Mouse (Mus musculus) layer of hippocampus, postnatal 14 days (tissue): ENCODE data around the gene Atf6b. TPM values are rescaled to one million over a fixed set of nuclear protein-coding genes. Genes with fewer than 3 reads are reported as not detected.

Source experiments
- DNase-seq, 2 experiments: peaks; one replicate each; pipeline ENCODE4 v3.0.0; 2021 to 2022; ENCODE audit warnings: low spot score in 2 of 2, mixed read lengths in 1 of 2
- total RNA-seq, 2 experiments: library from RNA; stranded (reverse); gene quantifications; 2 replicates each; pipeline ENCODE4 v1.2.3; 2021

The Atf6b gene
- total RNA-seq, 2 experiments from 2014 or later: 80.0 to 81.9 TPM

DNA sequence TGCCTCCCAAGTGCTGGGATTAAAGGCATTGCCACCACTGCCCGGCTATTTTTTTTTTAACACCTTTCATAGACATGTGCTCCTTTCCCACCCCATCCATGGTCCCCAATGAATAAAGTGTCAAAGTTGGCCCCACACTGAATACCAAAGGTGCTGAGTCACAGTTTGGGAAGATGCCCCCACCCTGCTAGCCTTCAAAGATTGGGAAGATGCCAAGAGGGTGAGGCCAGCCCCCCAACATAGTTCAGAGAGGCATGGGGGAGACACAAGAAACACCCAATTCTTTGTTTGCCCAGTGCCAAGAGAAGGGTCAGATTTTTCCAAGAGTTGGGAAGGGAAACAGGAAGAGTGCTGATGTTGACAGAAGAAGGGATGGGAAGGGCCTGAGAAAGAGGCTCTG lies 15.5 kb downstream of the Atf6b start:
- no peak for DNase-seq

GRCm38 (mm10) chr17:34662978-34663377 lies 16.0 kb downstream of the Atf6b start:
- no peak for DNase-seq

DNA sequence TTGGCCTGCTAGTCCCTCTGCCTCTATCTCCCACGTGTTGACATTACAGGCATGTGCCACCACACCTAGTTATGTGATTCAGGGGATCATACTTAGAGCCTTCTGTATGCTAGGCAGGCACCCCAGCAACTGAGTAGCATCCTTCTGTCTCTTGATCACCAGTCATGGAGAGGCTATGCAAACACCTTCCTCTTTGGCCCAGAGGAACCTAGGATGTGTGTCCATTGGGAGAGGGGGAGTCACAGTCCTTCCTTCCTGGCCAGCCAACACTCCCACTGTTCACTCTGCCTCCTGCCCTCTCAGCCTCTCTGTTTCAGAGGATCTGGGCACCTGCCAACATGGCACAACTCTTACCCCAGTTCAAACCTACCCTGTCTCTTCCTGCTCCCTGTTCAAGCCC lies 16.6 kb downstream of the Atf6b start:
- DNase-seq: no peak

- DNase-seq: no peak
Observed at GRCm38 (mm10) chr17:34664472-34664871, 17.5 kb downstream of the Atf6b start.

DNA sequence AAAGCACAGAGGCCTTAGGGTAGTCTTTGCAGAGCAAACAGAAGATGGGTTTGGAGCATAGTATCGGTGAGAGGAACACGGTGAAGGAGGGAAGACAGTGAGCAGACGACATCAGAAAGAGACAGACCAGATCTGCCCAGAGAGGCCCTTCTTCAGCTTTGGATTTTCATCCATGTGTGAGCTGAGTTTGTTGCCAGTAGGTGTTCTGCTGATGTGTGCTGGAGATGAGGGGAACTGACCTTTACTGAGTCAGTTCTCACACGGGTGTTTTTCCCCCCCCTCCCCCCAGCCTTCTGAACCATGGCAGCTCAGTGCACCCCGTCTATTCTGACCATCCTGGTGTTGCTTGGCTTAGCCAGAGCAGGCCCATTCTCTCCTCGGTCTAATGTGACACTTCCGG lies 23.3 kb downstream of the Atf6b start, which contains the start of gene Tnxb:
Gene Tnxb (plus strand): TSS at position 301 of the 400 bp plus-strand sequence.
- DNase-seq: no peak

GRCm38 (mm10) chr17:34671151-34672066 lies 24.5 kb downstream of the Atf6b start:
- no peak for DNase-seq

- DNase-seq: no peak
Observed at GRCm38 (mm10) chr17:34672246-34672792, 25.4 kb downstream of the Atf6b start.

DNA sequence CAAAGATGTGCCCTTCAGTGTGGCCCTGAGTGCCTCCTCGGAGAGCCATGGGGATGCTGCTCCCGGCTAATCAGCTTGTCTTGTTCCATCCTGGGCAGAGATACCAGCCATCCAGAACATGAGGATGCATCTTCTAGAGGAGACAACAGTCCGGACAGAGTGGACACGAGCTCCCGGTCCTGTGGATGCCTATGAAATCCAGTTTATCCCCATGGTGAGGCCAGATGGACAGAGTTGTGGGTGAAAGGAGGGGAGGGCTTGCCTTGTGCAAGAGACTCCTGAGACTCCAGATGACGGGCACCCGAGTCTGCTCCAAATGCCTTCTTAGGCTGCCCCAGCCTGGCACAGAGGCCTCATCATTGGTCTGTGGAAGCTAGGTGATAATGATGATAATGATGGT lies 26.2 kb downstream of the Atf6b start:
- DNase-seq: no peak

DNA sequence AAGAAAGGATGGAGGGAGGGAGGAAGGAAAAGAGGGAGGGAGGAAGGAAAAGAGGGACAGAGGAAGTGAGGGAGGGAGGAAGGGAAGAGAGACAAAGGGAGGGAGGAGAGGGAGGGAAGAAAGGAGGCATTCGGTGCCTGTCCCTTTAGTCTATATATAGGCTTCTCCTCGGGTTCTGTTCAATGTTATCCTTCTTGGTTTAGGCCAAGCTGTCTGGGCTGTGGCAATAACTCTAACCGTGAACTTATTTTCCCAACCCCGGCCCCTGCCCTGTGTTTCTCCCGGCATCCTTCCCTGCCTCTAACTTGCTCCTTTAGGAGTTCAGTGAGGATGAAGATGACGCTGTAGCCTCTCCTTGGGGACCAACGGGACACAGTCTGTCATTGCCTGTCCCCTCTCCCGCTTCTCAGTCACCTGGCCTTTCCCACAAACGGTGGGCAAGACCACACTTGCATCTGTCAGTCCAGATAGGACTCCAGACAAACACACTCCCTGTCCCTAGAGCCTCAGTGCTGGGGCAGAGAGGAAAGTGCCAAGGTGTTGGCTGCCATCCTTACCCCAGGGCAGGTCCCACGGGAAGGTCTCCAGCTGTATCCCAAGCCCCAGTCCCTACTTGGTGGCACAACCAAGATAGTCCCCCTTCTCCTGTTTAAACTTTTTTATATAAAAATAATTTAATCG lies 27.7 kb downstream of the Atf6b start:
- no peak for DNase-seq

- DNase-seq: no peak
Observed at GRCm38 (mm10) chr17:34675205-34676092, 28.5 kb downstream of the Atf6b start.

GRCm38 (mm10) chr17:34676093-34676460 lies 29.1 kb downstream of the Atf6b start:
- no peak for DNase-seq

GRCm38 (mm10) chr17:34676671-34677070 lies 29.7 kb downstream of the Atf6b start:
- DNase-seq: no peak

- no peak for DNase-seq
Observed at GRCm38 (mm10) chr17:34680191-34680590, 33.2 kb downstream of the Atf6b start.

- no peak for DNase-seq
Observed at GRCm38 (mm10) chr17:34680621-34681020, 33.7 kb downstream of the Atf6b start.

DNA sequence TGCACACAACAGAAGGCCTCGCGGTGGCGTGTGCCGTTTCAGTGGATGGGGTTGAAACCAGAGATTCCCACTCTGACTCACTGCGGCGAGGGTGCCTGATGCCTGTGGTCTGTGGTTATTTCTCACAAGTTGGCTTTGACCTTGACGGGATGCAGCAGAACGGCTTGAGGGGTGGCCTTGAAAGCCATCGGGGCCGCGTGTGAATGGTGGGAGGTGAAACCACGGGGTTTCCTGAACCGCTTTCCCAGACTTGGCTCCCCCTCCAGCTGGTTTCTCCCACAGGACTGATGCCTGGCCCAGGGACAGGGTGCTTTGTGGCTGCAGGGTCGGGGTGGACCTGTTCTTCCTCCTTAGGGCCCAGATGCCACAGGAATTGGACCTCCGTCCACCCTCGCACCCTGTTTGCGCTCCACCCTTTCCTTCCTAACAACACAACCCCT lies 34.2 kb downstream of the Atf6b start:
- DNase-seq: no peak

DNA sequence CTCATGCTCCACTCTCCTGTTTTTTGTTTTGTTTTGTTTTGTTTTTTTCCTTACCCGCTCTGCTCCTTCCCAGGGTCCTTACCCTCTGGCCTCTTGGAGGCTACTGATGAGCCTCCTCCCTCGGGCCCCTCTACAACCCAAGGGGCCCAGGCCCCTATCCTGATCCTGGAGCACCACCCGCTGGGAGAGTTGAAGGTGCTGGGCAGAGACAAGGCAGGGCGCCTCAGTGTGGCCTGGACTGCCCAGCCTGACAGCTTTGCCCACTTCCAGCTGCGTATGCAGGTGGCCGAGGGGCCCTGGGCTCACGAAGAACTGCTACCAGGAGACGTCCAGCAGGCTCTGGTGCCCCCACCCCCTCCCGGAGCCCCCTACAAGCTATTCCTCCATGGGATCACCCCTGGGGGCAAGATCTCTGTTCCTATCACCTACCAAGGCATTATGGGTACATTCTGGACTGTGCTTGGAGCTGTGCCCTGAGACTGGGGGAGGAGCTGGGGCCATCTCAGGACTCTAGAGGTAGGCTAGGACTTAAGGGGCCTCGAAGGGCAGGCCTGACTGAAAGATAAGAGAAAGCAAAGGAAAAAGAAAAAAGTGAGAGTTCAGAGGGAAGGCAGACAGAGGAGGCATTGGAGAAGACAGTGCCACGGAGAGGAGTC lies 35.1 kb downstream of the Atf6b start:
- no peak for DNase-seq

- no peak for DNase-seq
Observed at GRCm38 (mm10) chr17:34683179-34683578, 36.2 kb downstream of the Atf6b start.

DNA sequence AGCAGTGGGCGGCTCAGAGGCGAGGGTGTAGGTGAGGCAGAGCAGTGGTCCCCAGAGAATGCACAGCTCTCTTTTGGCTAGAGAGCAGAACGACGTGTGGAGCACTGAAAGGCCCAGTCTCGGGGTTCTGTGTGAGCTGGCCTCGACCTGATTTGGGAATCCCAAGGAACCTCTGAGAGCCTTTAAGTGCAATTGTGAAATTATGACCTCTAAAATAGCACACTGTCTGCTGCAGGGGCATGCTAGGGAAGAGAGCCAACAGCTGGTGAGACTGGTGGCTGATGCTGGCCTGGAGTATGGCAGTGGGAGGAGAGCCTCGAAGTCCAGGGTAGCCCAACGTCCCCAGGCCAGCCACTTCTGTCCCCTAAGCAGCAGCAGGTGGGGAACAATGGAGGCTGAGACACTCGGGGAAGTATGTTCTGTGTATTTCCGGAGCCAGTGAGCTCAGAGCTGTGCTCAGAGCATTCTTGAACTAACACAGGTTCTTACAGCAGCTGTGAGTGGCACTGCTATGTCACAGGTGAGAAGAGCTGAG lies 36.8 kb downstream of the Atf6b start:
- DNase-seq: no peak

DNA sequence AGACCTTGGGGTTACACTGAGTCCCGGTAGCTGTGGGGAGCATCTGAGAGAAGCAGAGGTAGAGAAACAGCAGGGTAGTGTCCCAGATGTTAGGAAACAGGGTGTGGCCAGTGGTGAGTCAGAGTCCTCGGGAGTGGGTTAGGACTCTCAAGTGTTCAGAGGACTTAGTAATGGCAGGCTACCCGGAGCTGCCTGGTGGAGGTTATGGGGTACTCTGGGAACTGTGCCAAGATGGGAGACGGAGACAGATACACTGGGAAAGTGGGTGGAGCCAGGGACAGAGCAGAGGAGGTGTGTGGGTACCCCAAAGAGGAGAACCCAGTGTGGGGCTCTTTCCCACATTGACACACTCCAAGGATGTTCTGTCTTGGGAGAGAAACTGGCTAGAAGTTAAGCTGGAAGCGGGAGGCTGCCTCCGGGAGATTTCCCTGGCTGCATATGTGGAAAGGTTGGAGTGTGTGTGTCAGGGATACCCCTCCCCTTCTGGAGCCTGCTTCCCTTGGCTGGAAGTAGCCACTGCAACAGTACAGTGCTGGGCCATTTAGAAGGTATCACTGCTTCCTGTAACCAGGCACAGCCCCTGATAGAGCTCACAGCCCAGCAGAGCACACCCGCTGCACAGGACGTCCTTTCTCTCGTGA lies 37.4 kb downstream of the Atf6b start:
- no peak for DNase-seq
